Mouse (Mus musculus) hindlimb bud, embryonic 11.5 days (tissue): Measurements from ENCODE around the gene Dll3.
"Not testable (repeated sequence)": the region's sequence is repeated elsewhere in the genome, so short reads cannot be mapped to it uniquely, and the experiment has no call there.

Experiments
- DNase-seq: peaks from one replicate; pipeline ENCODE4 v3.0.0-alpha.2; 2012; ENCODE audit warnings: low read depth, low spot score; ENCODE audit errors: extremely low spot score

Dll3 gene

GRCm38 (mm10) chr7:28262861-28263260 is 39.2 kb downstream of the Dll3 start:
- no peak for DNase-seq

- DNase-seq: no peak
These were observed 46.6 kb downstream of the Dll3 start for GRCm38 (mm10) chr7:28255476-28255875.

- DNase-seq: no peak
These were observed 47.4 kb downstream of the Dll3 start for GRCm38 (mm10) chr7:28254591-28254990.

GRCm38 (mm10) chr7:28251976-28252375 is 50.1 kb downstream of the Dll3 start:
- no peak for DNase-seq

GRCm38 (mm10) chr7:28248957-28249356 is 53.1 kb downstream of the Dll3 start:
- no peak for DNase-seq

GRCm38 (mm10) chr7:28243943-28244342 is 58.1 kb downstream of the Dll3 start:
- not testable (repeated sequence) for DNase-seq
